Mouse (Mus musculus): Measurements from ENCODE around the gene Alox5ap. TPM values are rescaled to one million over a fixed set of nuclear protein-coding genes. Genes with fewer than 3 reads are reported as not detected.

The Alox5ap gene
- polyA plus RNA-seq, 1 experiment from 2014 or later: 29.7 TPM

GRCm38 (mm10) chr5:149312884-149313652 lies 48.5 kb downstream of the Alox5ap start:
- peak; percentile 85 for DNase-seq (ENCODE audit: low spot score)

DNA sequence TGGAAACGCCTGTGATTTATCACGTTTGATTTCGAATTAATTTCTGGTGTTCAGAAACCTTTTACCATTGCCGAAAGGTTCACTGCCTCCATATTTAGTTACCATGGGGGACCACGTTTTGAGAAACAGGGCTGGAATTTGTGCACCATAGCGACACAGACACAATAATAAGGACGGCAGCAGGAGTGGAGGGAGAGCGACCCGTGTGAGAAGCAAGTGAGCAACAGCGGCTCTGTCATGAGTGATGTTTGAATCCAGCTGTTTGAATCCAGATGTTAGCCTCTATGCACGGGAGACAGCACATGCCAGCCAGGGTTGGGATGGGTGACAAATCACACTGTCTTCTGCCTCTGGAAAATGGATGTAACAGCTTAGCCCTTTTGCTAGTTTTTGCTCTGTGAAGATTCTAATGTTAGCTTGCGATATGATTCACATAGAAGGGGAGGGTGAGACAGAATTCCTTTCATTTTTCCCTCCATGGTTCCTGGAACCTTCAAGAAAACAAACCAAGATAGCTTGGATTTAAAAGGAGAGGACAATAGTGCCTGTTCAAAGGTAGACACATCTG lies 50.0 kb downstream of the Alox5ap start:
- peak; percentile 1 for DNase-seq (ENCODE audit: low spot score)

- DNase-seq (ENCODE audit: low spot score): peak; percentile 43
Measured at GRCm38 (mm10) chr5:149316926-149317325, 52.4 kb downstream of the Alox5ap start.

DNA sequence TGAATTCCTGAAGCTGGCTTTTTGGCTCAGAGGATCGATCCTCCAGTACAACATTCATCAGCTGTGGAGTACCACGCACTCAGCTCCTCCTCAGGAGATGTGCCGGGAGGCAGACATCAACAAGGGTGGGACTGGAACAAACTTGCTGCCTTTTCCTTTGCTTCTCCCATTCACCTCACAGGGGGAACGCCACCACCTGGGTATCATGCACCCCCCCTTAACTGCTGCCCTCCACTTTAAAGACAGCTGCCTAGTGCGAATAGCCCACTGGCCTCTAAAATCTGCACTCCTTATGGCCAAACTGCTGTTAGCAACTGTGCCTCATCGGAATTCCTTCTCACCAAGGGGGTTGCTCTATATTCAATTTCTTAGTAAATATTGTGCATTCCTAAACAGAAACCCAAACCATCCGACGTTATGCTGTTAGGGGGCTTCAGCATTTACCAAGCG lies 55.3 kb downstream of the Alox5ap start:
- DNase-seq (ENCODE audit: low spot score): no peak

DNA sequence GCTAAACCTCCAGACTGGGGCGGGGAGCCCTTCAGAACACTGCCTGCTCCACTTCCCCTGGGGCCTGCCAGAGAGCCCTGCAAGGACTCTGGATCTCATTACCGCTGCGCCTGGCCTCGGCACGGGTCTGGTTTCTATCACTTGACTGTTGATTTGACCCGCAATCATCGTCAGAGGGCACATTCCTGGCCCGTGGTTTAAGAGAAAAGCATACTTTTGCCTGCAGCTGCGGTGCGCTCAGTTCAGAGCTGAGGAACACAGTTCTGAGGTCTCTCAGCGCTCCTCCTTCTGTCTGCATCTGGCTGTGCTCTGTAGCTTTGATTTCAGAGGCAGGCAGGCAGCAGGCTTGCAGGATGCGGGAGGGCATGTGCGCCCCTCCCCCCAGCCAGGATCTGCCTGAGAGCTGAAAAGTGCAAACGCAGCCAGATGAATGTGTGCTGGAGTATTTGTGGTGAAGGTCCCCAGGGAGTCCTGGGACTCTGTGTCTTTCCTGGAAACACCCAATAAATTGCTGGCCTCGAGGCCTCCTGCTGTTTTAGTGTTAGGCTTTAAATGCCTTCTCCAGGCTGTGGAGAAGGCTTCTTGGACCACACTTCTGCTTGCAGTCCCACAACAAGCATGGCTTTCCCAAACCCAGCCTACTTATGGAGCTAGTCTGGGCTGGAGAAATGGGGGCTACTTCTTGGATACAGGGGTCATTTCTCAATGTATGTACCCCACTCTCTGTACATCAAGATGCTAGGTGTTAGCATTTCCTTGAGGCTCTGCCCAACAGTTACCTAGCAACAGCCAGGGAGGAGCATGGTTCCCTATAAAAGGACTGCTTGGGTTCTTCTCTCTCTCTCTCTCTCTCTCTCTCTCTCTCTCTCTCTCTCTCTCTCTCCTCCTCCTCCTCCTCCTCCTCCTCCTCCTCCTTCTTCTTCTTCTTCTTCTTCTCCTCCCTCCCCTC lies 56.2 kb downstream of the Alox5ap start:
- DNase-seq (ENCODE audit: low spot score): peak; percentile 93

DNA sequence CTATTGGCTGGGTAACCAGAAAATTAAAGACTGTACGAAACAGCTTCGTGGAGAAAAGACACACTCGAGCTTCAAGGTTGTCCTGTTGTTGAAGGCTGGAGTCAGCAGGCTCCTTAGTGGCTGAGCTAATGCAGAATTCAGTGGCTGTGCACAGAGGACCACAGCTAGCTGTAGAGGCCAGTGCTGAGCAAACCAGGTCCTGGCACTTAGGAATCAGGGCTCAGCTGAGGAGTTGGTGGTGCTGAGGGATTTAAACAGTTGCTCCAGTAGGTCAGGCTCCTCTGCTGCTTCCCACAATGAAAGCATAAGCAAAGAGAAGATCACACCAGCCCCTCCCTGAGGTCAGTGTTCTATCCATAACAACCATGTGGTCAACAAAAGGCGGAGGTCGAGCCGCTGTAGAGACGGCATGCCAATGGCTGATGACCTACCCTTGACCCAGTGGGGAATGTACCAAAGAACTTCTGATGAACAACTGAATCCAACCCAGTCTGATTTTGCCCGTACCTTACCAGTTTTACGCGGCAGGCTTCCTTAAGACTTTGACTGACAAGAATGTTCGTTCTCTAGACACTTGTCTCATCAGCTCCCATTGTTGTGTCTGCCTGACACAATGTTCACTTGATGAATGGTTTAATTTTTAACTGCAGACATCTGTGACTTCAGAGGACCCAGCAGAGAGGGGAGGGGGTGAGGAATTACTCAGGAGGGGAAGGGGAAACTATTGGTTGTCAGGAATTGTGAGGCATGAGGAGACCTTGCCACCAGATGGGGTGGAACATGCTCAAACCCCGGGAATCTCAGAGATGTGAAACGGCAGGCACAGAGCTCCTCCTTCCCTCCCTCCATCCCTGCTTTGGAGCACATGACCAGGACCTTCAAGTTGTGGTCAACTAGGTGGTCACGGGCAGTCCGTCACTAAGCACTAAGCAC lies 57.6 kb downstream of the Alox5ap start:
- DNase-seq (ENCODE audit: low spot score): no peak

DNA sequence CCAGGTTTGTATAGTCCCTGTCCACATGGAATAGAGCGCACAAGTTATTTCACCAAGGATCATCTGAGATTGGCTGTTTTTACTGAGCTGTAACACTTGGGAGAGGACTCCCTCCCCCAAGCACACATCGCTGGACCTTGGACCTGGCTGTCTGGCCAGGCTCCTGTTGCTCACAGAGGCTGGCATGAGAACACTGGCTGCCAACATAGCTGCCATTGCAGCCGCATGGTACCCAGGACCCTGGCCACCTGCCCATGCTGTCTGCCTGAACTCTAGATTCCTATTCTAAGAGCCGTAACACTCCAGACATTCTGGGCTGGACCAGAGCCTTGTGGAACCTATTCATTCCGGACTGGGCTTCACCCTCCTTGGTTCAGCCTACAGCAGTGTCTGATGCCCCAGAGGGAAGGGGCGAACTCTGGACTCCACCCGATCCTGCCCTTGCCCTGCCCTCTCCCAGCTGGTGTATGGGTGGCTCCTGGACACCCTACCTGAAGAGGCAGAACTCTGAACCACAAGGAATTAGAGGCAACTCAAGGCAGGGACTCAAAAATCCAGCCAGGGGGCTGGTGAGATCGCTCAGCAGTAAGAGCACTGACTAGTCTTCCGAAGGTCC lies 58.5 kb downstream of the Alox5ap start:
- DNase-seq (ENCODE audit: low spot score): no peak

DNA sequence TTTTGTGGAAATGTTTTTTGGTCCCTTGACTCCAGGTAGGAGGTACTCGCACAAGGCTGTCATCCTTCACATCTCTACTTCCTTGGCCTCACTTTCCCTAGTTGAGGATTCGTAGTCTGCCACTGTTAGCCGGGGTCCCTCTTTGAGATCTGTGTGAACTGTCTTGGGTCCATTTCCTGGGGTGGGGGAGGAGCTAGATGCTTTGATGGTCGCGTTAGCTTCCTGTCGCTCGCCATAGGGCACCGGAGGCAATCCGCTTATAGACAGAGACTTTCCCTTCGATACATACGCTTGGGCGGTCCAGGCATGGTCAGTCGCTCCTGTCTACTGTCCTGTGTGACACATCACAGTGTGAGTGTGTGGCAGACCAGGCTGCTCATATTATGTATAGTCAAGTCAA lies 60.2 kb downstream of the Alox5ap start:
- DNase-seq (ENCODE audit: low spot score): peak; percentile 80

- no peak for DNase-seq (ENCODE audit: low spot score)
Measured at GRCm38 (mm10) chr5:149329098-149329887, 64.7 kb downstream of the Alox5ap start.

- DNase-seq (ENCODE audit: low spot score): no peak
Measured at GRCm38 (mm10) chr5:149330601-149331000, 66.0 kb downstream of the Alox5ap start.

DNA sequence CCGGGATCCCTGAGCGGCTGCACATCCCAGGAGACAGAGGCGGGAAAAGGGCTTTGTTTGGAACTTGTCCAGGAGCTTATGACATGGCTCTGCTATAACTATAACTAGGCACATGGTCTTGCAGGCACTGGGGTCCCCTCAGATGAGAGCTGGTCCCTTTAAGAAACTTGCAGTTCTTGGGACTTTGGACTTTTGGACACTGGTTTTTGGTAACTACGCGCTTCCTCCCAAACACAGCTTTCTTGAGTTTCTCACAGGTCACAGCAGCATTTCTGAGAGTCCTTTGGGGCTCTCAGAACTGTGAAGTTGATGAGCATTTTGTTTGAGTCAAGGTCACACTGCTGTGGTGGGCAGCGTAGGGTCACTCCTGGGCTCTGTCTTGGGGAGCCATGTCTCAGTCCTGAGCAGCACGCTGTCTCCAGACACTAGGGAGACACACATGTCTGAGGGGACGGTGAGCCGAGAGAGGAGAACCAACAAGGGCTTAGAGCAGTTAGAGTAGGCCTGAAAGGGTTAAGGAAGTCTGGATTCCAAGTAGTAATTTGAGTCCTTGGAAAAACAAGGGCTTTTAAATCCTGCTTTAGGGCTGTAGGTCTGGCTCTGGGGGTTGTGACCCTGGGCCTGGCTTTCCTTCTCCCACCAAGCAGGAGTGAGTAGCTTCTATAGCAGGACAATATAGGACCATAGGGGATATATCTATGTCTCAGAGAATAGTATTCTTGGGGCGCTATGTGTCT lies 67.0 kb downstream of the Alox5ap start:
- DNase-seq (ENCODE audit: low spot score): no peak

GRCm38 (mm10) chr5:149332787-149333186 lies 68.2 kb downstream of the Alox5ap start:
- DNase-seq (ENCODE audit: low spot score): no peak

DNA sequence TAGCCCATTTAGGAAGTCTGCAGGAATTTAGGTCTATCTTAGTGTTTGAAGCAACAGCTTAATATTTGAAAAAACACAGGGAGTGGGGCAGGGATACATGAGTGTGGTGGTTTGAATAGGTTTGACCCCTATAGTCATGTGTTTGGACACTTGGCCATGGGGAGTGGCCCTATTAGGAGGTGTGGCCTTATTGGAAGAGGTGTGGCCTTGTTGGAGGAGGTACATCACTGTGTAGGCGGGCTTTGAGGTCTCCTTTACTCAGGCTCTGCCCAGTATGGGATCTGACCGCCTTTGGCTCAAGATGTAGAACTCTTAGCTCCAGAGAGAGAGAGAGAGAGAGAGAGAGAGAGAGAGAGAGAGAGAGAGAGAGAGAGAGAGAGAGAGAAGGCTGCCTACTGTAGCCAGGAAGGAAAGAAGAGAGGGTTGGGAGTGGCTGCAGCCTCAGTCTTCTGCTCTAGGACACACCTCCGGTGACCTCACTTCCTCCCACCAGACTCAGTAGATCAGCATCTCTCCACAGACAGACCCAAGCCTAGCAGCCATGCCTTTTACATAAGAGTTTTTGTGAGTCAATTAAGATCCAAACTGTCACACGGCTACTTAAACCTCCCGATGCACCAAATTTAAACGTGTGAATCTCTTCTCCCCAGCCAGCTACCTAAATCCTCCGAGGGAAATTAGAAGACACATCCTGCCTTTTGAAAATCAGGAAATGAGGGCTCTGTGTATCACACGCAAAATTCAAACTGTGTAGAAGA lies 69.6 kb downstream of the Alox5ap start:
- peak; percentile 47 for DNase-seq (ENCODE audit: low spot score)

DNA sequence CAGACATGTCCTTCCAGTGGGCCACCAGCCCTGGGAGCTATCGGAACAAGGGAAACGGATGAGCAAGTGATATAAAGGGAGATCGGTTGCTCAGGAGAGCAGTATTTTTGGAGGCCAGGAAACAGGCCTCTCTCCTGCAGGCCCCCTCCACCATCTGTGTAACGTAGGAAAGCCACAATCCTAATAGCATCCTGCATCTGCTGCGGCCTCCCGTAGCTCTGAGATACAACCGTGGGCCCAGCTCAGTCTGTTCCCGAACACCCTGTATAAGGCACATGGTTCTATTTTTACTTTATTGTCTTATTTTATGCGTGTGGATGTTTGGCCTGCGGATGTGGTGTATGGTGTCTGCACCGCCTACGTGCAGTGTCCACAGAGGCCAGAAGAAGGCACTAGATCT lies 70.4 kb downstream of the Alox5ap start:
- no peak for DNase-seq (ENCODE audit: low spot score)

- peak; percentile 79 for DNase-seq (ENCODE audit: low spot score)
Measured at GRCm38 (mm10) chr5:149335563-149336238, 71.1 kb downstream of the Alox5ap start.

DNA sequence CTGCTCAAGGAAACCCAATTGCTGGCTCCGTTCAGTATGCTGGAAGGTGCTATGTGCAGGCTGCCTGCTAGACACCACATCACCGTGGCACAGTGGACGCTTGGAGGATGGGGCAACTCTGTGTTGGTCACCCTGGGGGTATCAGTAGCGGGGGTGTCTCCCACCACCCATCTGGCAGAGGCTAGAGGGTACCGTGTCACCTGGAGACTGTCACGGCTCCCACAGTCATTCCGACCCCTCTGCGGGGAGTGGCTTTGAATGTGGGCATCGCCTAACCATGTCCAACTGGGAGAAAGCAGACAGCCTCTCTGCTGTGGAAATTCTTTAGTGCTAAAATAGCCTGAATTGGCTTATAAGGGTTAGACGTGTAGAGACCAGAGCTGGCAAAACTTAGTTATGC lies 72.6 kb downstream of the Alox5ap start:
- DNase-seq (ENCODE audit: low spot score): no peak

All from thymus, postnatal 0 days (tissue).